11 mouse cellular contexts compared by ENCODE assay signal in the genomic region with DNA sequence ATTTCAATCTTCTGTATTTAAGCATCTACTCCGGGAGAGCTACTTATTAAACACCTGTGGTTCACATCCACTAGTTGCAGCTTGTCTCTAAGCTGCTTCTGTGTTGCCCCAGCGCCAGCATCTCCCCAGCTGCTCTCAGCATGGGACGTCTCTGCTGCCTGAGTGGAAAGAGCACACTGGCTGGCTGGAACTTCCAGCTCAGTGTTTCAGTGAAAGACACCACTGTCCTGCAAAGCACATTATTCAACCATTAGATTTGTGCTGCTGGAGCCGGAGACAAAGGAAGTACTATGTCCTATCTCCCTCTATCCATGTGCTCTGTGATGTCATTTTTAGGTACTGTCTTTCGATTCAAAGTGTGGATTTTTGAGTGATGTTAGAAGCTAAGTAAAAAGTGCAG.
DNase-seq lines count a peak whose midpoint lies in the region; ATAC-seq lines count a peak whose summit lies in the region.
"Had no signal": no experiment of that assay in that cellular context is flagged by ENCODE, and none has a peak within 500 bp of the region (broad histone marks: within the 10 kb centered on the region; RNA-seq: fewer than 3 reads in every experiment).

No protein-coding gene starts in this region.

- no peaks in the 10 kb centered on the region for H3K27me3 ChIP-seq in neural tube, embryonic 12.5 days (replicated peaks)

- H3K36me3 ChIP-seq in neural tube, embryonic 12.5 days: no peaks in the 10 kb centered on the region

- H3K27ac ChIP-seq in neural tube, embryonic 12.5 days: no peak overlapping the region

- peak; percentile 86 for ATAC-seq in neural tube, embryonic 12.5 days (ENCODE audit: low FRiP score, low read depth)
- ATAC-seq: lung, postnatal 0 days had no signal

- H3K4me2 ChIP-seq in neural tube, embryonic 12.5 days (replicated peaks): no peak overlapping the region
- H3K4me2 ChIP-seq: heart, embryonic 11.5 days had no signal

- WGBS in neural tube, embryonic 12.5 days: 32% methylated on average over 5 of the region's 5 CpGs

- H3K9ac ChIP-seq in neural tube, embryonic 12.5 days: no peak overlapping the region

- peak; percentile 41 for DNase-seq in embryo, embryonic 10 days (ENCODE audit: low spot score)
- DNase-seq in embryo, embryonic 9.5 days (ENCODE audit: extremely low spot score): no peak
- DNase-seq in cerebellum, postnatal 10 days: peak; percentile 27 to 63
- DNase-seq in layer of hippocampus, adult 8-10 months (ENCODE audit: low spot score in 2 of 2): peak; percentile 26 to 29
- DNase-seq in ovary, postnatal 36 days (ENCODE audit: low spot score): no peak
- DNase-seq in kidney, postnatal 36 days: no peak
- no peak for DNase-seq in kidney, adult 8-10 months
- DNase-seq: thymus, postnatal 25 days had no signal

- no peaks in the 10 kb centered on the region for H3K4me1 ChIP-seq in neural tube, embryonic 12.5 days

- H3K4me3 ChIP-seq in neural tube, embryonic 12.5 days: no peak overlapping the region

- H3K9me3 ChIP-seq in neural tube, embryonic 12.5 days: no peaks in the 10 kb centered on the region

Comparison
In these comparisons a context has a peak if more than half of its experiments do, and no peak if none do; other contexts are left out.
1. DNase-seq: peak in embryo, embryonic 10 days (single experiment), cerebellum, postnatal 10 days (2 of 2) and layer of hippocampus, adult 8-10 months (2 of 2); none in embryo, embryonic 9.5 days (single experiment), ovary, postnatal 36 days (single experiment), kidney, postnatal 36 days (0 of 2) and kidney, adult 8-10 months (0 of 2).